Mouse (Mus musculus) c-Kit-positive CD71-positive TER-119-positive erythroid progenitor cells, embryonic 14.5 days (primary cell): ENCODE data around the gene Wt1.

ENCODE experiments used
- DNase-seq: peaks from one replicate; pipeline ENCODE4 v3.0.0-alpha.2; 2013; ENCODE audit warnings: low spot score

The Wt1 gene

GRCm38 (mm10) chr2:105185768-105186529, 59.6 kb downstream of the Wt1 start:
- DNase-seq: no peak

GRCm38 (mm10) chr2:105186591-105186990, 60.3 kb downstream of the Wt1 start:
- DNase-seq: no peak

GRCm38 (mm10) chr2:105188182-105188581, 61.9 kb downstream of the Wt1 start:
- DNase-seq: peak; percentile 33

- peak; percentile 13 for DNase-seq
These were observed 63.0 kb downstream of the Wt1 start for GRCm38 (mm10) chr2:105189352-105189751.

- no peak for DNase-seq
These were observed 73.8 kb downstream of the Wt1 start for GRCm38 (mm10) chr2:105200152-105200551.

GRCm38 (mm10) chr2:105206563-105207174, 80.3 kb downstream of the Wt1 start:
- DNase-seq: no peak

- no peak for DNase-seq
These were observed 86.5 kb downstream of the Wt1 start for GRCm38 (mm10) chr2:105212839-105213238.

- no peak for DNase-seq
These were observed 89.6 kb downstream of the Wt1 start for GRCm38 (mm10) chr2:105215914-105216313.

GRCm38 (mm10) chr2:105219229-105219628, 92.9 kb downstream of the Wt1 start:
- no peak for DNase-seq

- DNase-seq: no peak
These were observed 93.3 kb downstream of the Wt1 start for GRCm38 (mm10) chr2:105219664-105220063.

GRCm38 (mm10) chr2:105220738-105221303, 94.5 kb downstream of the Wt1 start:
- DNase-seq: no peak
